Mouse (Mus musculus) large intestine, adult 2 months (tissue): ENCODE measurements around the gene Chil3. TPM values are rescaled to one million over a fixed set of nuclear protein-coding genes. Genes with fewer than 3 reads are reported as not detected.

Experiments
- polyA plus RNA-seq: library from polyadenylated mRNA; depleted of rRNA; stranded (reverse); fragments of >200 nt; gene quantifications from 2 replicates; pipeline ENCODE4 v1.2.3, GENCODE M21; 2012; rRNA removed

Gene Chil3
- polyA plus RNA-seq, 1 experiment = 0.07 TPM

Other genes starting within 250 kb of the Chil3 start
- 1.3 and 2.7 TPM in 2 replicates for gene I830077J02Rik, start 234.9 kb downstream of the Chil3 start, polyA plus RNA-seq
- 38.8 and 42.7 TPM in 2 replicates for gene Wdr77, start 208.2 kb downstream of the Chil3 start, polyA plus RNA-seq
- 176 and 185 TPM in 2 replicates for gene Atp5f1, start 207.5 kb downstream of the Chil3 start, polyA plus RNA-seq
- 0.38 and 0.60 TPM in 2 replicates for gene Ovgp1, start 193.9 kb downstream of the Chil3 start, polyA plus RNA-seq
- gene Pifo, start 152.9 kb downstream of the Chil3 start, polyA plus RNA-seq = not detected in 2 replicates
- gene Chil5, start 134.8 kb downstream of the Chil3 start, polyA plus RNA-seq = 0.07 TPM in 1 of 2 replicates, not detected in the other
- 0.26 and 1.2 TPM in 2 replicates for gene Chia1, start 54.3 kb downstream of the Chil3 start, polyA plus RNA-seq
- gene Chil4, start 51.9 kb upstream of the Chil3 start, polyA plus RNA-seq = 0.16 TPM in 1 of 2 replicates, not detected in the other
- 0.06 and 0.16 TPM in 2 replicates for gene Chil6, start 238.6 kb upstream of the Chil3 start, polyA plus RNA-seq